Mouse (Mus musculus): ENCODE results near the gene Rassf6. TPM values are rescaled to one million over a fixed set of nuclear protein-coding genes. Genes with fewer than 3 reads are reported as not detected.

Rassf6 gene
- total RNA-seq (2021) (not detected), polyA plus RNA-seq (2012; rRNA removed) (0.27 TPM in 1 of 2 replicates, not detected in the other)
- long read RNA-seq = 0 reads

GRCm38 (mm10) chr5:90640286-90641217 is at the start of gene Rassf6:
Gene Rassf6, minus strand, starts transcription at chr5:90640657.
- Histone ChIP-seq H3K9ac (ENCODE audit: low read depth, low read length) (no peak within 1 kb of the TSS), H3K79me2 (replicated peaks; ENCODE audit: control insufficient read depth, insufficient read depth, low read length) (no peaks in the 10 kb centered on the region), H3K27ac (no peak within 1 kb of the TSS), H3K4me1 (ENCODE audit: control insufficient read depth, insufficient read depth, low read length) (no peaks in the 10 kb centered on the region), H3K36me3 (ENCODE audit: control insufficient read depth, insufficient read depth, low read length) (no peaks in the 10 kb centered on the region), H3K4me3 (no peak within 1 kb of the TSS), H3K27me3 (ENCODE audit: control insufficient read depth, insufficient read depth, low read length) (no peaks in the 10 kb centered on the region)
- peak in 1 of 2 experiments; percentile 14 for DNase-seq
- no peak for TF ChIP-seq CTCF (IDR thresholded peaks at IDR 0.05)
- TF ChIP-seq EP300 (IDR thresholded peaks at IDR 0.05; ENCODE audit: insufficient read depth, low read depth, low read length) = no peak
- TF ChIP-seq POLR2A (IDR thresholded peaks at IDR 0.05; ENCODE audit: insufficient read depth, low read depth, low read length) = no peak
- 10% methylated on average over 26 of the region's 26 CpGs for WGBS
- intact Hi-C loops (cut with DNase I) = no loop called here

- intact Hi-C loops (cut with DNase I) = no loop called here
- H3K27me3 ChIP-seq (ENCODE audit: control insufficient read depth, insufficient read depth, low read length) = no peaks in the 10 kb centered on the region
- H3K79me2 ChIP-seq (replicated peaks; ENCODE audit: control insufficient read depth, insufficient read depth, low read length) = no peaks in the 10 kb centered on the region
- H3K4me1 ChIP-seq (ENCODE audit: control insufficient read depth, insufficient read depth, low read length) = peaks cover 2% of the 10 kb centered on the region
- TF ChIP-seq CTCF (IDR thresholded peaks at IDR 0.05) (no peak), POLR2A (IDR thresholded peaks at IDR 0.05; ENCODE audit: insufficient read depth, low read depth, low read length) (no peak), EP300 (IDR thresholded peaks at IDR 0.05; ENCODE audit: insufficient read depth, low read depth, low read length) (no peak)
- H3K9ac ChIP-seq (ENCODE audit: low read depth, low read length) = no peak overlapping the region
- peak; percentile 22 to 23 for DNase-seq
- no peak overlapping the region for H3K27ac ChIP-seq
- H3K4me3 ChIP-seq = no peak overlapping the region
- 55% methylated on average over 8 of the region's 8 CpGs for WGBS
- H3K36me3 ChIP-seq (ENCODE audit: control insufficient read depth, insufficient read depth, low read length) = no peaks in the 10 kb centered on the region
These were observed 49.1 kb upstream of the Rassf6 start for GRCm38 (mm10) chr5:90689426-90690128.

GRCm38 (mm10) chr5:90687913-90688312 is 47.5 kb upstream of the Rassf6 start:
- 95% methylated on average over 10 of the region's 10 CpGs for WGBS
- no peak overlapping the region for H3K27ac ChIP-seq
- intact Hi-C loops (cut with DNase I) = no loop called here
- H3K4me3 ChIP-seq = no peak overlapping the region
- no peaks in the 10 kb centered on the region for H3K79me2 ChIP-seq (replicated peaks; ENCODE audit: control insufficient read depth, insufficient read depth, low read length)
- H3K27me3 ChIP-seq (ENCODE audit: control insufficient read depth, insufficient read depth, low read length) = no peaks in the 10 kb centered on the region
- TF ChIP-seq CTCF (IDR thresholded peaks at IDR 0.05) (no peak), EP300 (IDR thresholded peaks at IDR 0.05; ENCODE audit: insufficient read depth, low read depth, low read length) (no peak), POLR2A (IDR thresholded peaks at IDR 0.05; ENCODE audit: insufficient read depth, low read depth, low read length) (no peak)
- no peaks in the 10 kb centered on the region for H3K36me3 ChIP-seq (ENCODE audit: control insufficient read depth, insufficient read depth, low read length)
- no peak for DNase-seq
- no peak overlapping the region for H3K9ac ChIP-seq (ENCODE audit: low read depth, low read length)
- H3K4me1 ChIP-seq (ENCODE audit: control insufficient read depth, insufficient read depth, low read length) = peaks cover 2% of the 10 kb centered on the region

GRCm38 (mm10) chr5:90684994-90685393 is 44.5 kb upstream of the Rassf6 start:
- no peak for DNase-seq
- WGBS = 60% methylated on average over 4 of the region's 4 CpGs

GRCm38 (mm10) chr5:90681842-90682241 is 41.4 kb upstream of the Rassf6 start:
- H3K4me3 ChIP-seq = no peak overlapping the region
- no peak for DNase-seq
- TF ChIP-seq EP300 (IDR thresholded peaks at IDR 0.05; ENCODE audit: insufficient read depth, low read depth, low read length) = no peak
- TF ChIP-seq POLR2A (IDR thresholded peaks at IDR 0.05; ENCODE audit: insufficient read depth, low read depth, low read length) = no peak
- TF ChIP-seq CTCF (IDR thresholded peaks at IDR 0.05) = no peak
- no peaks in the 10 kb centered on the region for H3K79me2 ChIP-seq (replicated peaks; ENCODE audit: control insufficient read depth, insufficient read depth, low read length)
- H3K36me3 ChIP-seq (ENCODE audit: control insufficient read depth, insufficient read depth, low read length) = no peaks in the 10 kb centered on the region
- H3K27me3 ChIP-seq (ENCODE audit: control insufficient read depth, insufficient read depth, low read length) = no peaks in the 10 kb centered on the region
- no peak overlapping the region for H3K27ac ChIP-seq
- 58% methylated on average over 4 of the region's 4 CpGs for WGBS
- H3K4me1 ChIP-seq (ENCODE audit: control insufficient read depth, insufficient read depth, low read length) = no peaks in the 10 kb centered on the region; the same call in 1 of the 2 replicates
- intact Hi-C loops (cut with DNase I) = no loop called here
- no peak overlapping the region for H3K9ac ChIP-seq (ENCODE audit: low read depth, low read length)

More at GRCm38 (mm10) chr5:90684994-90685393, 44.5 kb upstream of the Rassf6 start:
- Histone ChIP-seq H3K79me2 (replicated peaks; ENCODE audit: control insufficient read depth, insufficient read depth, low read length) (no peaks in the 10 kb centered on the region), H3K36me3 (ENCODE audit: control insufficient read depth, insufficient read depth, low read length) (no peaks in the 10 kb centered on the region), H3K27ac (no peak overlapping the region), H3K4me3 (no peak overlapping the region), H3K9ac (ENCODE audit: low read depth, low read length) (no peak overlapping the region), H3K4me1 (ENCODE audit: control insufficient read depth, insufficient read depth, low read length) (peaks cover 2% of the 10 kb centered on the region), H3K27me3 (ENCODE audit: control insufficient read depth, insufficient read depth, low read length) (no peaks in the 10 kb centered on the region)
- TF ChIP-seq EP300 (IDR thresholded peaks at IDR 0.05; ENCODE audit: insufficient read depth, low read depth, low read length) (no peak), POLR2A (IDR thresholded peaks at IDR 0.05; ENCODE audit: insufficient read depth, low read depth, low read length) (no peak), CTCF (IDR thresholded peaks at IDR 0.05) (no peak)
- intact Hi-C loops (cut with DNase I) = no loop called here

All from heart, adult 2 months (tissue).